Mouse (Mus musculus): ENCODE results near the gene Uqcrc2. TPM values are rescaled to one million over a fixed set of nuclear protein-coding genes. Genes with fewer than 3 reads are reported as not detected.

The Uqcrc2 gene
- polyA plus RNA-seq, 1 experiment: 368 TPM

GRCm38 (mm10) chr7:120703888-120704287 lies 68.9 kb downstream of the Uqcrc2 start:
- no peak overlapping the region for H3K4me3 ChIP-seq (ENCODE audit: insufficient read depth, low read depth, low read length)
- 0 out of 2 replicates have a peak, but pooled peaks cover 2% of the 10 kb centered on the region for H3K4me1 ChIP-seq (ENCODE audit: control insufficient read depth, insufficient read depth, low read length)
- no peak overlapping the region for H3K27ac ChIP-seq (ENCODE audit: insufficient read depth, low read depth, low read length)
- no peak for TF ChIP-seq CTCF (IDR thresholded peaks at IDR 0.05; ENCODE audit: insufficient read depth, low read depth, low read length)
- TF ChIP-seq POLR2A (IDR thresholded peaks at IDR 0.05; ENCODE audit: insufficient read depth, low read depth, low read length): no peak
- 62% methylated on average over 3 of the region's 3 CpGs for WGBS

Other genes starting within 250 kb of the Uqcrc2 start
- not detected in 2 replicates for gene Abca16, start 225.5 kb upstream of the Uqcrc2 start, polyA plus RNA-seq (2012; ENCODE audit: insufficient read depth, insufficient read length, low replicate concordance, missing spikeins)
- gene Pdzd9, start 35.2 kb downstream of the Uqcrc2 start, polyA plus RNA-seq (2012; ENCODE audit: insufficient read depth, insufficient read length, low replicate concordance, missing spikeins): not detected in 2 replicates
- not detected in 2 replicates for gene Mosmo, start 42.4 kb downstream of the Uqcrc2 start, polyA plus RNA-seq (2012; ENCODE audit: insufficient read depth, insufficient read length, low replicate concordance, missing spikeins)
- gene Vwa3a, start 104.1 kb downstream of the Uqcrc2 start, polyA plus RNA-seq (2012; ENCODE audit: insufficient read depth, insufficient read length, low replicate concordance, missing spikeins): not detected in 2 replicates
- gene Gm5737, start 177.2 kb downstream of the Uqcrc2 start, polyA plus RNA-seq (2012; ENCODE audit: insufficient read depth, insufficient read length, low replicate concordance, missing spikeins): not detected in 2 replicates
- gene Eef2k, start 207.7 kb downstream of the Uqcrc2 start, polyA plus RNA-seq (2012; ENCODE audit: insufficient read depth, insufficient read length, low replicate concordance, missing spikeins): not detected in 2 replicates

Measured in olfactory bulb, adult 2 months (tissue).